ENCODE assay signal across 26 mouse cellular contexts in genomic region chr1:81042907-81043868, GRCm38 (mm10). TPM values are rescaled to one million over a fixed set of nuclear protein-coding genes. Genes with fewer than 3 reads are reported as not detected.
DNase-seq lines count a peak whose midpoint lies in the region; ATAC-seq lines count a peak whose summit lies in the region.
"Had no signal": no experiment of that assay in that cellular context is flagged by ENCODE, and none has a peak within 500 bp of the region (broad histone marks: within the 10 kb centered on the region; RNA-seq: fewer than 3 reads in every experiment).

No protein-coding gene starts in this region.

- H3K9me3 ChIP-seq in forebrain, embryonic 13.5 days (replicated peaks): no peaks in the 10 kb centered on the region
- no peaks in the 10 kb centered on the region for H3K9me3 ChIP-seq in forebrain, embryonic 12.5 days
- H3K9me3 ChIP-seq in midbrain, embryonic 12.5 days: no peaks in the 10 kb centered on the region
- no peaks in the 10 kb centered on the region for H3K9me3 ChIP-seq in midbrain, embryonic 10.5 days (replicated peaks)
- H3K9me3 ChIP-seq: embryonic facial prominence, embryonic 13.5 days; hindbrain, embryonic 12.5 days; liver, embryonic 12.5 days had no signal

- H3K36me3 ChIP-seq in forebrain, embryonic 13.5 days (ENCODE audit: poor library complexity, severe bottlenecking): no peaks in the 10 kb centered on the region
- H3K36me3 ChIP-seq in forebrain, embryonic 12.5 days (replicated peaks): no peaks in the 10 kb centered on the region
- H3K36me3 ChIP-seq in midbrain, embryonic 12.5 days: no peaks in the 10 kb centered on the region
- H3K36me3 ChIP-seq in midbrain, embryonic 10.5 days: no peaks in the 10 kb centered on the region
- H3K36me3 ChIP-seq: embryonic facial prominence, embryonic 13.5 days; hindbrain, embryonic 12.5 days; liver, embryonic 12.5 days had no signal

- no peak overlapping the region for H3K27ac ChIP-seq in forebrain, embryonic 13.5 days
- H3K27ac ChIP-seq in forebrain, embryonic 12.5 days: no peak overlapping the region
- no peak overlapping the region for H3K27ac ChIP-seq in midbrain, embryonic 12.5 days (replicated peaks)
- no peak overlapping the region for H3K27ac ChIP-seq in midbrain, embryonic 10.5 days (replicated peaks)
- H3K27ac ChIP-seq: embryonic facial prominence, embryonic 13.5 days; hindbrain, embryonic 12.5 days; kidney, postnatal 0 days; liver, embryonic 12.5 days; stomach, postnatal 0 days had no signal

- DNase-seq in midbrain, embryonic 10.5 days (ENCODE audit: low spot score): no peak
- DNase-seq in mesoderm, embryonic 11.5 days (ENCODE audit: low read depth, low spot score): peak; percentile 12
- DNase-seq in kidney, adult 9 months: no peak
- no peak for DNase-seq in cerebellum, postnatal 14 days
- no peak for DNase-seq in c-Kit-positive CD71-positive TER-119-positive erythroid progenitor cells, embryonic 14.5 days (ENCODE audit: low spot score)
- DNase-seq: adrenal gland, postnatal 36 days; cerebellum, adult 8-10 months; embryo, embryonic 11 days; gastrocnemius, postnatal 14 days; heart, postnatal 14 days; kidney, adult 18-20 months; kidney, postnatal 4 days; liver, postnatal 0 days; lung, postnatal 36 days; spleen, adult 18-20 months; thymus, adult 18-20 months; thymus, postnatal 25 days had no signal

- H3K4me1 ChIP-seq in forebrain, embryonic 13.5 days: no peaks in the 10 kb centered on the region
- H3K4me1 ChIP-seq in forebrain, embryonic 12.5 days: no peaks in the 10 kb centered on the region
- H3K4me1 ChIP-seq in midbrain, embryonic 12.5 days: 0 out of 2 replicates have a peak, but pooled peaks cover 3% of the 10 kb centered on the region
- H3K4me1 ChIP-seq in midbrain, embryonic 10.5 days: no peaks in the 10 kb centered on the region
- H3K4me1 ChIP-seq: embryonic facial prominence, embryonic 13.5 days; hindbrain, embryonic 12.5 days; liver, embryonic 12.5 days had no signal

- WGBS in forebrain, embryonic 13.5 days: 45% methylated on average over 5 of the region's 5 CpGs
- WGBS in forebrain, embryonic 12.5 days: 48% methylated on average over 5 of the region's 5 CpGs
- WGBS in midbrain, embryonic 12.5 days: 47% methylated on average over 5 of the region's 5 CpGs
- 65% methylated on average over 5 of the region's 5 CpGs for WGBS in midbrain, embryonic 10.5 days

- no peak overlapping the region for H3K4me3 ChIP-seq in forebrain, embryonic 13.5 days
- H3K4me3 ChIP-seq in forebrain, embryonic 12.5 days (replicated peaks): no peak overlapping the region
- H3K4me3 ChIP-seq in midbrain, embryonic 12.5 days: no peak overlapping the region
- H3K4me3 ChIP-seq in midbrain, embryonic 10.5 days: no peak overlapping the region
- H3K4me3 ChIP-seq: embryonic facial prominence, embryonic 13.5 days; erythroblast, embryonic 14.5 days; hindbrain, embryonic 12.5 days; liver, embryonic 12.5 days had no signal

- H3K27me3 ChIP-seq in forebrain, embryonic 13.5 days: no peaks in the 10 kb centered on the region
- H3K27me3 ChIP-seq in forebrain, embryonic 12.5 days: no peaks in the 10 kb centered on the region
- H3K27me3 ChIP-seq in midbrain, embryonic 12.5 days: no peaks in the 10 kb centered on the region
- H3K27me3 ChIP-seq in midbrain, embryonic 10.5 days (ENCODE audit: low read depth, poor library complexity, severe bottlenecking): no peaks in the 10 kb centered on the region
- H3K27me3 ChIP-seq: embryonic facial prominence, embryonic 13.5 days; hindbrain, embryonic 12.5 days; liver, embryonic 12.5 days had no signal

- H3K9ac ChIP-seq in forebrain, embryonic 13.5 days: no peak overlapping the region
- no peak overlapping the region for H3K9ac ChIP-seq in forebrain, embryonic 12.5 days
- H3K9ac ChIP-seq in midbrain, embryonic 12.5 days (replicated peaks): no peak overlapping the region
- H3K9ac ChIP-seq: embryonic facial prominence, embryonic 13.5 days; hindbrain, embryonic 12.5 days; liver, embryonic 12.5 days; liver, postnatal 0 days had no signal

- ATAC-seq in forebrain, embryonic 13.5 days: peak; percentile 76; the same call in 1 of the 2 replicates
- no peak for ATAC-seq in forebrain, embryonic 12.5 days (ENCODE audit: low FRiP score)
- peak; percentile 66; the same call in 1 of the 2 replicates for ATAC-seq in midbrain, embryonic 12.5 days (ENCODE audit: low FRiP score, low read depth)
- ATAC-seq: liver, embryonic 12.5 days; liver, postnatal 0 days had no signal

- no peak overlapping the region for H3K4me2 ChIP-seq in forebrain, embryonic 13.5 days
- no peak overlapping the region for H3K4me2 ChIP-seq in forebrain, embryonic 12.5 days
- no peak overlapping the region for H3K4me2 ChIP-seq in midbrain, embryonic 12.5 days (replicated peaks)
- H3K4me2 ChIP-seq: embryonic facial prominence, embryonic 13.5 days; hindbrain, embryonic 12.5 days; liver, embryonic 12.5 days had no signal

RNA-seq across cellular contexts. Expression of gene Nyap2, which starts 33.6 kb away (rescaled TPM):
- 3.7 and 3.9 TPM in 2 replicates for polyA plus RNA-seq in forebrain, embryonic 13.5 days (2015; fragmentation: Nextera tagmentation; extraction: Ambion mirVana)
- polyA plus RNA-seq in forebrain, embryonic 12.5 days (2016; fragmentation: Nextera tagmentation; extraction: Ambion mirVana): 3.0 and 3.2 TPM in 2 replicates
- polyA plus RNA-seq in midbrain, embryonic 12.5 days (2016; fragmentation: Nextera tagmentation; extraction: Ambion mirVana): 2.8 and 3.5 TPM in 2 replicates
- polyA plus RNA-seq in midbrain, embryonic 10.5 days (2016; fragmentation: Nextera tagmentation; extraction: Ambion mirVana): 0.42 and 0.86 TPM in 2 replicates
- polyA plus RNA-seq: erythroblast, embryonic 14.5 days; kidney, postnatal 0 days; liver, postnatal 0 days had no signal
